Mouse (Mus musculus) G1E (cell line): ENCODE results near the gene Gm5771. TPM values are rescaled to one million over a fixed set of nuclear protein-coding genes. Genes with fewer than 3 reads are reported as not detected.
"Not testable (repeated sequence)": the region's sequence is repeated elsewhere in the genome, so short reads cannot be mapped to it uniquely, and the experiment has no call there.

ENCODE experiments used
- ATAC-seq: 2 replicates; pipeline ENCODE4 v1.8.0; 2016; ENCODE audit warnings: mild to moderate bottlenecking; ENCODE audit not compliant: insufficient number of reproducible peaks, poor library complexity, low FRiP score, severe bottlenecking; ENCODE audit errors: extremely low read depth
- DNase-seq: peaks from one replicate; pipeline ENCODE4 v3.0.0; 2012; ENCODE audit warnings: low spot score
- H3K27me3 ChIP-seq: 2 replicates; pipeline ENCODE4 v1.6.1; 2012; ENCODE audit warnings: mild to moderate bottlenecking, low read length, inconsistent platforms; ENCODE audit not compliant: insufficient read depth
- H3K36me3 ChIP-seq: replicated peaks from 2 replicates; pipeline ENCODE3; 2012; ENCODE audit warnings: mild to moderate bottlenecking, inconsistent platforms
- H3K4me1 ChIP-seq: 2 replicates; pipeline ENCODE4 v1.6.1; 2012; ENCODE audit warnings: low read depth, low read length, inconsistent platforms, mixed read lengths; ENCODE audit not compliant: insufficient read depth
- H3K4me3 ChIP-seq: 2 replicates; pipeline ENCODE4 v1.5.1; 2012; ENCODE audit warnings: low read depth, mild to moderate bottlenecking, inconsistent platforms, low read length, moderate library complexity, mixed read lengths
- H3K9me3 ChIP-seq: replicated peaks from 2 replicates; pipeline ENCODE4 v1.6.1; 2012; ENCODE audit warnings: inconsistent platforms
- CTCF ChIP-seq: IDR thresholded peaks from 2 replicates; pipeline ENCODE4 v1.5.1; 2012; ENCODE audit warnings: low read depth, low read length, inconsistent platforms, mixed read lengths
- GATA1 ChIP-seq: IDR thresholded peaks from 2 replicates; pipeline ENCODE4 v1.6.1; 2012; ENCODE audit warnings: borderline replicate concordance, low read length, inconsistent platforms, mixed read lengths
- GATA2 ChIP-seq: IDR thresholded peaks from 2 replicates; pipeline ENCODE4 v1.6.1; 2012; ENCODE audit warnings: low read depth, low read length, inconsistent platforms, borderline replicate concordance
- POLR2AphosphoS5 ChIP-seq: IDR thresholded peaks from 2 replicates; pipeline ENCODE4 v1.6.1; 2012; ENCODE audit warnings: low read depth, low read length, inconsistent platforms; ENCODE audit not compliant: insufficient replicate concordance
- TAL1 ChIP-seq: conservative IDR thresholded peaks from 2 replicates; pipeline ENCODE4 v1.6.1; 2012; ENCODE audit warnings: low read depth, low read length, inconsistent platforms, mixed read lengths
- polyA plus RNA-seq: library from polyadenylated mRNA; stranded (reverse); fragments of >175 nt; gene quantifications from 2 replicates; pipeline ENCODE4 v1.2.3, GENCODE M21; 2012
- total RNA-seq, 2 experiments: library from RNA; stranded (forward) in 1 of 2; stranded (reverse) in 1 of 2; fragments of 200-1000 nt in 1 of 2; fragments of >200 nt in 1 of 2; fragmentation: Nextera tagmentation in 1 of 2; gene quantifications; 2 replicates each; pipeline ENCODE4 v1.2.3; 2014 to 2017

The Gm5771 gene
- not detected in 2 replicates for total RNA-seq (2014; fragmentation: Nextera tagmentation)
- not detected in 2 replicates for total RNA-seq (2017)
- not detected in 2 replicates for polyA plus RNA-seq

GRCm38 (mm10) chr6:41392056-41392455 is at the start of gene Gm5771:
Gene Gm5771 (plus strand): TSS chr6:41392356.
- H3K4me3 ChIP-seq, ATAC-seq, H3K27me3 ChIP-seq, H3K4me1 ChIP-seq, H3K36me3 ChIP-seq, H3K9me3 ChIP-seq, DNase-seq: not testable (repeated sequence)

- no peak for ATAC-seq
- no peaks in the 10 kb centered on the region for H3K4me1 ChIP-seq
- no peaks in the 10 kb centered on the region for H3K36me3 ChIP-seq
- H3K4me3 ChIP-seq, result no peak within 1 kb of the TSS
- no peaks in the 10 kb centered on the region for H3K27me3 ChIP-seq
- no peak for DNase-seq
- TF ChIP-seq TAL1 (no peak), CTCF (no peak), GATA2 (no peak), GATA1 (no peak), POLR2AphosphoS5 (no peak)
- no peaks in the 10 kb centered on the region for H3K9me3 ChIP-seq
These were observed 38.2 kb upstream of the Gm5771 start, which contains the start of gene Try10 for GRCm38 (mm10) chr6:41353932-41354331. Gene Try10 (plus strand): TSS chr6:41354105.

- not testable (repeated sequence) for H3K4me1 ChIP-seq, H3K27me3 ChIP-seq, H3K36me3 ChIP-seq, ATAC-seq, H3K4me3 ChIP-seq, DNase-seq, H3K9me3 ChIP-seq
These were observed 18.4 kb upstream of the Gm5771 start for GRCm38 (mm10) chr6:41373772-41374171.

- not testable (repeated sequence) for ATAC-seq, H3K36me3 ChIP-seq
These were observed 14.6 kb upstream of the Gm5771 start, which contains the start of gene Prss3 for GRCm38 (mm10) chr6:41377578-41377977. Gene Prss3 (minus strand): TSS chr6:41377678.

GRCm38 (mm10) chr6:41386781-41387180 is 5.4 kb upstream of the Gm5771 start:
- no peak for DNase-seq
- H3K9me3 ChIP-seq, result no peaks in the 10 kb centered on the region
- no peaks in the 10 kb centered on the region for H3K4me1 ChIP-seq
- no peak for TF ChIP-seq TAL1
- no peak for TF ChIP-seq GATA1
- no peak for TF ChIP-seq POLR2AphosphoS5
- no peak for TF ChIP-seq CTCF
- TF ChIP-seq GATA2, result no peak
- H3K36me3 ChIP-seq, result no peaks in the 10 kb centered on the region
- no peak overlapping the region for H3K4me3 ChIP-seq
- no peak for ATAC-seq
- no peaks in the 10 kb centered on the region for H3K27me3 ChIP-seq

More at GRCm38 (mm10) chr6:41377578-41377977, 14.6 kb upstream of the Gm5771 start, which contains the start of gene Prss3:
- not testable (repeated sequence) for DNase-seq, H3K9me3 ChIP-seq, H3K27me3 ChIP-seq, H3K4me1 ChIP-seq, H3K4me3 ChIP-seq

- DNase-seq, H3K4me3 ChIP-seq, H3K4me1 ChIP-seq, ATAC-seq, H3K36me3 ChIP-seq, H3K9me3 ChIP-seq, H3K27me3 ChIP-seq: not testable (repeated sequence)
These were observed 516 bp upstream of the Gm5771 start for GRCm38 (mm10) chr6:41391640-41392039.

GRCm38 (mm10) chr6:41442261-41442660 is 50.1 kb downstream of the Gm5771 start:
- not testable (repeated sequence) for H3K9me3 ChIP-seq, DNase-seq, ATAC-seq, H3K4me1 ChIP-seq, H3K4me3 ChIP-seq, H3K36me3 ChIP-seq, H3K27me3 ChIP-seq

GRCm38 (mm10) chr6:41446045-41446444 is 53.9 kb downstream of the Gm5771 start, which contains the start of gene Gm10334:
Gene Gm10334 (minus strand): TSS chr6:41446145.
- H3K36me3 ChIP-seq, ATAC-seq: not testable (repeated sequence)

More at GRCm38 (mm10) chr6:41446045-41446444, 53.9 kb downstream of the Gm5771 start, which contains the start of gene Gm10334:
- H3K27me3 ChIP-seq, H3K9me3 ChIP-seq, DNase-seq, H3K4me3 ChIP-seq, H3K4me1 ChIP-seq: not testable (repeated sequence)

Other genes with a start within 250 kb of the Gm5771 start
- gene Try4, start 90.1 kb upstream of the Gm5771 start, total RNA-seq (2014; fragmentation: Nextera tagmentation), result not detected in 2 replicates
- gene Try4, start 90.1 kb upstream of the Gm5771 start, total RNA-seq (2017), result not detected in 2 replicates
- not detected in 2 replicates for gene Try4, start 90.1 kb upstream of the Gm5771 start, polyA plus RNA-seq
- not detected in 2 replicates for gene Try5, start 75.5 kb upstream of the Gm5771 start, total RNA-seq (2014; fragmentation: Nextera tagmentation)
- gene Try5, start 75.5 kb upstream of the Gm5771 start, total RNA-seq (2017), result not detected in 2 replicates
- gene Try5, start 75.5 kb upstream of the Gm5771 start, polyA plus RNA-seq, result not detected in 2 replicates
- not detected in 2 replicates for gene Try10, start 38.3 kb upstream of the Gm5771 start, total RNA-seq (2014; fragmentation: Nextera tagmentation)
- gene Try10, start 38.3 kb upstream of the Gm5771 start, total RNA-seq (2017), result not detected in 2 replicates
- not detected in 2 replicates for gene Try10, start 38.3 kb upstream of the Gm5771 start, polyA plus RNA-seq
- gene Prss3, start 14.7 kb upstream of the Gm5771 start, total RNA-seq (2014; fragmentation: Nextera tagmentation), result not detected in 2 replicates
- gene Prss3, start 14.7 kb upstream of the Gm5771 start, total RNA-seq (2017), result not detected in 2 replicates
- not detected in 2 replicates for gene Prss3, start 14.7 kb upstream of the Gm5771 start, polyA plus RNA-seq
- not detected in 2 replicates for gene Gm10334, start 53.8 kb downstream of the Gm5771 start, total RNA-seq (2014; fragmentation: Nextera tagmentation)
- gene Gm10334, start 53.8 kb downstream of the Gm5771 start, total RNA-seq (2017), result not detected in 2 replicates
- not detected in 2 replicates for gene Gm10334, start 53.8 kb downstream of the Gm5771 start, polyA plus RNA-seq
- not detected in 2 replicates for gene Prss1, start 66.6 kb downstream of the Gm5771 start, total RNA-seq (2014; fragmentation: Nextera tagmentation)
- gene Prss1, start 66.6 kb downstream of the Gm5771 start, total RNA-seq (2017), result not detected in 2 replicates
- gene Prss1, start 66.6 kb downstream of the Gm5771 start, polyA plus RNA-seq, result not detected in 2 replicates
- gene Prss2, start 129.4 kb downstream of the Gm5771 start, total RNA-seq (2014; fragmentation: Nextera tagmentation), result not detected in 2 replicates
- not detected in 2 replicates for gene Prss2, start 129.4 kb downstream of the Gm5771 start, total RNA-seq (2017)
- gene Prss2, start 129.4 kb downstream of the Gm5771 start, polyA plus RNA-seq, result not detected in 2 replicates
- not detected in 2 replicates for gene Ephb6, start 213.1 kb downstream of the Gm5771 start, total RNA-seq (2014; fragmentation: Nextera tagmentation)
- gene Ephb6, start 213.1 kb downstream of the Gm5771 start, total RNA-seq (2017), result 1.2 and 1.7 TPM in 2 replicates
- 0.12 and 0.46 TPM in 2 replicates for gene Ephb6, start 213.1 kb downstream of the Gm5771 start, polyA plus RNA-seq
- not detected in 2 replicates for gene Trpv6, start 244.0 kb downstream of the Gm5771 start, total RNA-seq (2014; fragmentation: Nextera tagmentation)
- gene Trpv6, start 244.0 kb downstream of the Gm5771 start, total RNA-seq (2017), result 0.05 and 0.12 TPM in 2 replicates
- gene Trpv6, start 244.0 kb downstream of the Gm5771 start, polyA plus RNA-seq, result not detected in 2 replicates